Mouse (Mus musculus) Patski (cell line): ENCODE data around the gene Bub1. TPM values are rescaled to one million over a fixed set of nuclear protein-coding genes. Genes with fewer than 3 reads are reported as not detected.

Experiments
- ATAC-seq: fragments of 100-300 bp; one replicate; pipeline ENCODE4 v1.8.0; 2021
- CTCF ChIA-PET: fragments of 350-600 bp; sonication (Branson Sonifier 250); formaldehyde crosslinking; loops from one replicate; lab custom pipeline; 2022; ENCODE audit warnings: inconsistent platforms; lab: Charles Lee
- POLR2A ChIA-PET: fragments of 350-600 bp; sonication (Branson Sonifier 250); formaldehyde crosslinking; loops from one replicate; lab custom pipeline; 2022; ENCODE audit warnings: antibody characterized with exemption, inconsistent platforms; lab: Charles Lee
- DNase-seq: peaks from one replicate; pipeline ENCODE4 v3.0.0-alpha.2; 2011; ENCODE audit warnings: low read depth, low spot score
- H3K27me3 ChIP-seq: fragments of 371-371 bp; one replicate; pipeline ENCODE4 v1.5.1; 2021
- CTCF ChIP-seq: fragments of 100-300 bp; IDR thresholded peaks from one replicate; pipeline ENCODE4 v1.5.1; 2021
- in situ Hi-C: fragments of 300-500 bp; cut with MboI; formaldehyde crosslinking; loops from 3 replicates; pipeline ENCODE4 v1.11.1; 2018; ENCODE audit warnings: low pct_unique_long_range_greater_than_20kb, mixed read lengths
- polyA plus RNA-seq: library from polyadenylated mRNA; unstranded; gene quantifications from one replicate; pipeline ENCODE4 v1.2.3, GENCODE M21; 2021

The Bub1 gene
- polyA plus RNA-seq, 1 experiment from 2014 or later: 23.7 TPM

- in situ Hi-C loops: no loop called here
- DNase-seq (no peak), ATAC-seq (no peak)
- ChIA-PET POLR2A (no interaction called here), CTCF (no interaction called here)
- peaks cover 75% of the 10 kb centered on the region for H3K27me3 ChIP-seq
- no peak for TF ChIP-seq CTCF
Observed at GRCm38 (mm10) chr2:127838576-127838975, 6.9 kb upstream of the Bub1 start, which contains the start of gene Acoxl. Acoxl (plus strand) TSS chr2:127838876.

DNA sequence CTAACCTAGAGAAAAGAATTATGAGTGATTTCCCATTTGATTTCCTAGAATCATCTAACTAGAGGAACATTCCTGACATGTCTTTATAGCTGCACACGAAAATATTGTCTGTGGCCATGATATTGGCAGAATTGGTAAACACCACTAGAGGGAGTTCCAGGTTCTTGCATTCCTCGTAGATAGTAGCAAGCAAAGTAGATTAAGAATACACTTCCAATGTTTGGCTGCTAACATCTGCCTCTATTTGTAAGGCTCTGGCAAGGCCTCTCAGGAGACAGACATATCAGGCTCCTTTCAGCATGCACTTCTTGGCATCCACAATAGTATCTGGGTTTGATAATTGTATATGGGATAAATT is 1.1 kb upstream of the Bub1 start:
- peak; percentile 76 for TF ChIP-seq CTCF
- ATAC-seq (no peak), DNase-seq (no peak)
- POLR2A ChIA-PET: no interaction called here
- peaks cover 21% of the 10 kb centered on the region for H3K27me3 ChIP-seq
- CTCF ChIA-PET: interaction anchor here (0.7 to 3.7 kb wide), 5 partner anchors 11 to 64 kb away, joined by 3 to 12 read pairs (median 3); no protein-coding TSS in a partner anchor
- in situ Hi-C loops: no loop called here

GRCm38 (mm10) chr2:127832103-127832832 is 603 bp upstream of the Bub1 start:
- in situ Hi-C loops: no loop called here
- ATAC-seq (peak; percentile 21), DNase-seq (no peak)
- peaks cover 16% of the 10 kb centered on the region for H3K27me3 ChIP-seq
- TF ChIP-seq CTCF: no peak
- ChIA-PET CTCF (interaction anchor here (0.7 to 3.7 kb wide), 6 partner anchors 12 to 65 kb away, joined by 3 to 12 read pairs (median 3); no protein-coding TSS in a partner anchor), POLR2A (interaction anchor here (0.7 to 1.0 kb wide), 2 partner anchors 10 to 447 kb away, joined by 3 to 4 read pairs; no protein-coding TSS in a partner anchor)

- H3K27me3 ChIP-seq: no peaks in the 10 kb centered on the region
- POLR2A ChIA-PET: no interaction called here
- in situ Hi-C loops: no loop called here
- DNase-seq (peak; percentile 55), ATAC-seq (peak; percentile 85)
- CTCF ChIA-PET: interaction anchor here (0.9 to 1.8 kb wide), 5 partner anchors 10 to 28 kb away, joined by 3 to 11 read pairs (median 3); no protein-coding TSS in a partner anchor
- TF ChIP-seq CTCF: no peak
Observed at GRCm38 (mm10) chr2:127791919-127792603, 39.6 kb downstream of the Bub1 start, which contains the start of gene Mtln. Mtln (minus strand) TSS chr2:127792488.

GRCm38 (mm10) chr2:127789651-127790270 is 41.9 kb downstream of the Bub1 start:
- no peak for DNase-seq
- ATAC-seq: no peak
- no peak for TF ChIP-seq CTCF
- ChIA-PET POLR2A (no interaction called here), CTCF (no interaction called here)
- no peaks in the 10 kb centered on the region for H3K27me3 ChIP-seq
- in situ Hi-C loops: no loop called here

DNA sequence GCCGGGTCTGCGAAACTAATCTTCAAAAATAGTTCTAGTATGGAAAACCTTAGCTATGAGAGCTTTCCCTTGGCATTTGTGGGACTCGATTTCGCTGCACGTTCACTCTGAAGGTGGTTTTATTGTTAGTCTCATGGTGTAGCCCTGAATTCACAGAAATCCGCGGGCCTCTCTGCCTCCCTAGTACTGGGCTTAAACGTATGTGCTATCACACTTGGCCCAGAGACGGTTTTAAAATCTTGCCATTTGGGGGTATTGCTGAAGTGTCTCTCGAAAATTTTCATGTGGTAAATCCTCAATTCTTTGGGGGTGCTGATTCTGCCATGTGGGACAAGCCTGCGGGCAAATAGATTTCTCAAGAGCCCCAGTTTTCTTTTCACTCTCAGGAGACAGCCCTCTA is 42.5 kb downstream of the Bub1 start:
- in situ Hi-C loops: no loop called here
- TF ChIP-seq CTCF: no peak
- POLR2A ChIA-PET: no interaction called here
- ATAC-seq (peak; percentile 6), DNase-seq (no peak)
- H3K27me3 ChIP-seq: no peaks in the 10 kb centered on the region
- CTCF ChIA-PET: no interaction called here

DNA sequence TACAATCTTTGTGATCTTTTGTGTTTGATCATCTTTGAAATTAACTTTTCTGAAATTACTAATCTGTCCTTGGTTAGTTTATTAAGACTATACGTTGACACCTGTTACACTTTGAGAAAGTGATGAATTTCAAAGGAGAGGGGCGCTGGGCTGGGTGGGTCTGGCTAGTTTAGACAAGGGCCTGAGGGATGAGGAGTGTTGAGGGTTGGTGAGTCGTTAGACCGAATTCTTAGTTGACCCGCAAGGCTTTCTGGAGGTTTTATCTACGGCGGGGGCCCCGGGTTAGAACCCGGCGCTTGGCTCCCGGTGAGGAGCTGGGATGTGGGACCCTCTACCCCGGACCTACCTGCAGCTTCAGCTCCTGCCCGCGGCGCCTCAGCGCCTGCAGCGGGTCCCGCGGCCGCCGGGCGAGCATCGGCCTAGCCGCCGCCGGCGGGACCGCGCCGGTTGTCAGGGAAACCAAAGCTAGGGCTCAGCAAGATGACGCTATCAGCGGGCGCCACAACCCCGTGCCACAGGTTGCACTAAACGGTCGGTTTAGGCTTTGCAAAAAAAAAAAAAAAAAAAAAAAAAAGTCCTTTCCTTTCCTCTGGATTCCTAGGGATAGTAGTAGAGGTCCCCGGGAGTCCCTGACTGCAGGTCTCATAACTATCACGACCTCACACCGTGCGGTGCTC is 43.1 kb downstream of the Bub1 start, which contains the start of gene Nphp1:
Gene Nphp1, minus strand, starts transcription at position 458 of the 677 bp plus-strand sequence.
- H3K27me3 ChIP-seq: no peaks in the 10 kb centered on the region
- DNase-seq: peak; percentile 46
- POLR2A ChIA-PET: interaction anchor here (0.6 kb wide), 1 partner anchor 18 kb away, joined by 6 read pairs; no protein-coding TSS in a partner anchor
- in situ Hi-C loops: no loop called here
- TF ChIP-seq CTCF: no peak
- ATAC-seq: peak; percentile 42
- CTCF ChIA-PET: no interaction called here

GRCm38 (mm10) chr2:127787226-127787625 is 44.4 kb downstream of the Bub1 start:
- POLR2A ChIA-PET: no interaction called here
- TF ChIP-seq CTCF: no peak
- DNase-seq (no peak), ATAC-seq (no peak)
- CTCF ChIA-PET: no interaction called here
- no peaks in the 10 kb centered on the region for H3K27me3 ChIP-seq
- in situ Hi-C loops: no loop called here

DNA sequence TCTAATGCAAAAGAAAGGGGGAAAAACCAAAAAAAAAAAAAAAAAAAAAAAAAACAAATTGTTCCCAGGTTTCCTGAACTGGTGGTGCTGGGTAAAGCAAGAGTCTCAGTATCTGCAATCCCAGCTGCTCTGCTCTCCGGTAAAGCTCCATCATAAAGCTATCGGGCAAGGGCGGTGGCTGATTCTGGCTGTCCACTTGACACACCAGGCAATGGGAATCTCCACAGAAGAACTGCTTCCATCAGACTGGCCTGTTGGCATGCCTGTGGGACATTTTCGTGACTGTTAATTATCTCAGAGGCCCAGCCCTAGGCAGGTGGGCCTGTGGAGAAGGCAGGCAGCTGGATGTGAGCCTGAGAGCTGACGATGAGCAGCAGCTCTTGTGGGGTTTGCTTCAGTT is 53.2 kb downstream of the Bub1 start:
- no peak for ATAC-seq
- no peak for TF ChIP-seq CTCF
- POLR2A ChIA-PET: no interaction called here
- in situ Hi-C loops: no loop called here
- H3K27me3 ChIP-seq: no peaks in the 10 kb centered on the region
- DNase-seq: no peak
- CTCF ChIA-PET: no interaction called here

DNA sequence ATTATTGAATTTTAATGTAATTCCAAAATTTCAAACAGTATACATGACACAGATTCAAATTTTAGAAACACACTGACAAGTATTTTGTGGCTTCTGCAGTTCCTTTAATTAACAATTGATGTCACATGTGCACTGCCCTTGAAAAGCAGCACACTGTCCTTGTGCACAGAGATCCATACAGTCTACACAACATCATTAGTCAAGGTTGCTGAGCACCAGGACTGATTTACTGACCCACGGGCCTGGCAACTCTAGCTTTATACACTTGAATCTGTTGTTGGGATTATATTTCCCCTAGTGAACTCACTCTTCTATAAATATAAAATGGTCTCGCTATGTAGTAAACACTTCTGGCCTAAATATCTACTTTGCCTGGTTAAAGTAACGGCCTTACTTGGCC is 56.7 kb downstream of the Bub1 start:
- in situ Hi-C loops: no loop called here
- ATAC-seq (no peak), DNase-seq (no peak)
- ChIA-PET CTCF (no interaction called here), POLR2A (no interaction called here)
- H3K27me3 ChIP-seq: no peaks in the 10 kb centered on the region
- no peak for TF ChIP-seq CTCF
